Mouse (Mus musculus) liver, embryonic 14.5 days (tissue): ENCODE data around the gene Sdk1.

Experiments
- CTCF ChIP-seq: IDR thresholded peaks from 2 replicates; pipeline ENCODE4 v1.5.1; 2016; ENCODE audit warnings: antibody characterized with exemption, low read depth, control low read depth
- EP300 ChIP-seq: IDR thresholded peaks from 2 replicates; pipeline ENCODE4 v1.6.1; 2016; ENCODE audit warnings: antibody characterized with exemption, low read depth

DNA sequence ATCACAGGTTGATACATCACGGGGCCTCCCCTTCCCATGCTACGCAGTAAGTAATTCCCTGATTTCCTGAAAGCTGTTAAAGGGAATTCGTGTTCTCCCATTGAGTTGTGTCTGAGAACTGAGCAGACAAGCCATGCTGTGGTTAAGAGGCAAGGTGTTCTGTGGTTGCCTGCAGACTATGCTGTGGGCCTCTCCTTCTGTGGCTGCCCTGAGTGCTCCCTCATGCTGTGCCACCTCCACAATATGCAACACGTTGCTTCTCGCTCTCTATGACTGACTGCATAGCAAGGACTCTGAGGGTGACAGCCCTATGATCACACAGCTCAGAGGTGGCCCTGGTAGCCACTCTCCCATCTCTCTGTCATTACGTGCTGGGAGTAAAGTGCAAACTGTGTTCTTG lies 797.9 kb downstream of the Sdk1 start:
- no peak for TF ChIP-seq EP300
- TF ChIP-seq CTCF, result no peak
